8 mouse cellular contexts compared by ENCODE assay signal in the genomic region with DNA sequence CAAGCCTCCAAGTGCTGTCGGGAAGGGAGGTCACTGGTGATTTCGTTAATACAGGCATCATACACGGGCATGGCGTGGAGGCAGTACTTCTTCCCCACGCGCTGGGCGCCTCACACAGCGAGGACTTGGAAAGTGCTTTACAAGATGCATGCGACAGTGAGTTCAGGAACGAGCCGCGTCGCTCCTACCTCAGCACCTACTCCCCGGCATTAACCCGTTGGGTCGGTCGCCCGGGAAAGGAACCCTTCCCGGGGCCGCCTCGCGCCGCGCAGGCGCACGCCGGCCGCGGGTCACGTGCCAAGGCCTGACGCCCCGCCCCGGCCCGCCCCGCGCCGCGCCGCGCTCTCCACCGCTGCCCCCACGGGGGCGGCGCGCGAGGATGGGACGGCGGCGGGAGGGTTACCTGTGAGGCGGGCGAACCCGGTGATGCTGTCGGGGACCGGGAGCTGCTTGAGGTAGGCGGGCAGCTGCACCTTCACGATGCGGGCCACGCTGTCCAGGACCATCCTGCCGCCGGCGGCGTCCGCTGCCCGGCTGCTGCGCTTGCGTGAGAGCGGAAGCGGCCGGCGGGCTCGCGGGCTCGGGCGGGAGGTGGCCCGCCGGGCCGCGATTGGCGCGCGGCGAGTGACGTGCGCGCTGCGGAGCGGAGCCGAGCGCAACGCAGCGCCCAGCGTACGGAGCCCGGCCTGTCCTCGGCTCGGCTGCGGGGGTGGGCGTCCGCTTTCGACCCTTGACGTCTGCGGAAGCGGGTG. TPM values are rescaled to one million over a fixed set of nuclear protein-coding genes. Genes with fewer than 3 reads are reported as not detected.
A peak's percentile ranks its signal among the peaks of the same experiment; 100 is the strongest.
DNase-seq lines count a peak whose midpoint lies in the region; ATAC-seq and TF ChIP-seq lines count a peak whose summit lies in the region.

No protein-coding gene starts in this region.

- TF ChIP-seq POLR2A in bone marrow, adult 2 months (IDR thresholded peaks at IDR 0.05; ENCODE audit: borderline replicate concordance, control insufficient read depth, low read depth, low read length), result peak; percentile 83

- peak; percentile 79 for DNase-seq in 416B (ENCODE audit: low read depth)
- DNase-seq in embryonic facial prominence, embryonic 14.5 days (ENCODE audit: low spot score), result peak; percentile 93
- DNase-seq in heart, adult 9 months (ENCODE audit: low spot score in 2 of 2), result peak; percentile 88 to 89
- peak; percentile 92 for DNase-seq in midbrain, postnatal 0 days (ENCODE audit: low spot score)
- peak; percentile 88 to 94 for DNase-seq in spleen, postnatal 10 days (ENCODE audit: low spot score in 2 of 2)

- peak overlapping the region; percentile 72 for H3K4me3 ChIP-seq in bone marrow, adult 2 months (replicated peaks; ENCODE audit: control insufficient read depth, low read depth, low read length)
- peak overlapping the region; percentile 65 for H3K4me3 ChIP-seq in embryonic facial prominence, embryonic 14.5 days (ENCODE audit: low read depth, low read length)
- peak overlapping the region; percentile 81 for H3K4me3 ChIP-seq in kidney, embryonic 14.5 days (ENCODE audit: low read length)
- peak overlapping the region; percentile 79 for H3K4me3 ChIP-seq in limb, embryonic 15.5 days
- peak overlapping the region; percentile 70 for H3K4me3 ChIP-seq in midbrain, postnatal 0 days (ENCODE audit: low read depth, low read length)

- no peaks in the 10 kb centered on the region for H3K9me3 ChIP-seq in embryonic facial prominence, embryonic 14.5 days (ENCODE audit: control insufficient read depth, low read length)
- no peaks in the 10 kb centered on the region for H3K9me3 ChIP-seq in kidney, embryonic 14.5 days (ENCODE audit: control insufficient read depth, low read length)
- no peaks in the 10 kb centered on the region for H3K9me3 ChIP-seq in limb, embryonic 15.5 days
- H3K9me3 ChIP-seq in midbrain, postnatal 0 days (ENCODE audit: low read length), result no peaks in the 10 kb centered on the region

- peak overlapping the region; percentile 76 for H3K9ac ChIP-seq in embryonic facial prominence, embryonic 14.5 days (ENCODE audit: low read depth, low read length)
- peak overlapping the region; percentile 84 for H3K9ac ChIP-seq in kidney, embryonic 14.5 days (ENCODE audit: low read depth, low read length)
- H3K9ac ChIP-seq in limb, embryonic 15.5 days, result peak overlapping the region; percentile 76
- H3K9ac ChIP-seq in midbrain, postnatal 0 days (replicated peaks; ENCODE audit: low read length, poor library complexity, severe bottlenecking), result peak overlapping the region; percentile 75

- WGBS in bone marrow, adult 2 months, result under 1% methylated on average over 103 of the region's 103 CpGs
- WGBS in embryonic facial prominence, embryonic 14.5 days, result under 1% methylated on average over 43 of the region's 103 CpGs
- under 1% methylated on average over 91 of the region's 103 CpGs for WGBS in kidney, embryonic 14.5 days
- WGBS in limb, embryonic 15.5 days, result under 1% methylated on average over 98 of the region's 103 CpGs
- under 1% methylated on average over 72 of the region's 103 CpGs for WGBS in midbrain, postnatal 0 days

- H3K27ac ChIP-seq in bone marrow, adult 2 months (ENCODE audit: control insufficient read depth, insufficient read depth, low read depth, low read length, poor library complexity), result peak overlapping the region; percentile 97
- peak overlapping the region; percentile 96 for H3K27ac ChIP-seq in embryonic facial prominence, embryonic 14.5 days (replicated peaks; ENCODE audit: low read depth, low read length)
- peak overlapping the region; percentile 93 for H3K27ac ChIP-seq in kidney, embryonic 14.5 days (ENCODE audit: low read depth, low read length)
- peak overlapping the region; percentile 96 for H3K27ac ChIP-seq in limb, embryonic 15.5 days
- peak overlapping the region; percentile 97 for H3K27ac ChIP-seq in midbrain, postnatal 0 days (ENCODE audit: low read depth, low read length)

- TF ChIP-seq CTCF in bone marrow, adult 2 months (IDR thresholded peaks at IDR 0.05; ENCODE audit: control insufficient read depth, insufficient read depth, low read length), result no peak; the same call in 1 of the 2 replicates
- no peak for TF ChIP-seq CTCF in midbrain, postnatal 0 days (IDR thresholded peaks at IDR 0.05)

- H3K4me1 ChIP-seq in bone marrow, adult 2 months (ENCODE audit: control insufficient read depth, insufficient read depth, low read length), result peaks cover 2% of the 10 kb centered on the region; the same call in 1 of the 2 replicates
- peaks cover 15% of the 10 kb centered on the region for H3K4me1 ChIP-seq in embryonic facial prominence, embryonic 14.5 days (ENCODE audit: control insufficient read depth, insufficient read depth, low read length)
- peaks cover 11% of the 10 kb centered on the region; the same call in 1 of the 2 replicates for H3K4me1 ChIP-seq in kidney, embryonic 14.5 days (ENCODE audit: control insufficient read depth, insufficient read depth, low read length)
- peaks cover 12% of the 10 kb centered on the region; the same call in 1 of the 2 replicates for H3K4me1 ChIP-seq in limb, embryonic 15.5 days
- peaks cover 2% of the 10 kb centered on the region; the same call in 1 of the 2 replicates for H3K4me1 ChIP-seq in midbrain, postnatal 0 days (ENCODE audit: insufficient read depth, low read length)

- H3K27me3 ChIP-seq in embryonic facial prominence, embryonic 14.5 days (replicated peaks; ENCODE audit: control insufficient read depth, insufficient read depth, low read length), result no peaks in the 10 kb centered on the region
- no peaks in the 10 kb centered on the region for H3K27me3 ChIP-seq in kidney, embryonic 14.5 days (ENCODE audit: control insufficient read depth, insufficient read depth, low read length)
- no peaks in the 10 kb centered on the region for H3K27me3 ChIP-seq in limb, embryonic 15.5 days
- no peaks in the 10 kb centered on the region for H3K27me3 ChIP-seq in midbrain, postnatal 0 days (ENCODE audit: insufficient read depth, low read length)

- peak; percentile 97 for ATAC-seq in embryonic facial prominence, embryonic 14.5 days (ENCODE audit: low read depth)
- peak; percentile 98 for ATAC-seq in kidney, embryonic 14.5 days (ENCODE audit: low FRiP score, low TSS enrichment)
- ATAC-seq in limb, embryonic 15.5 days (ENCODE audit: insufficient number of reproducible peaks, low FRiP score, low TSS enrichment, low read depth), result peak; percentile 97
- ATAC-seq in midbrain, postnatal 0 days (ENCODE audit: low FRiP score), result peak; percentile 98

- H3K36me3 ChIP-seq in embryonic facial prominence, embryonic 14.5 days (ENCODE audit: control insufficient read depth, insufficient read depth, low read length), result no peaks in the 10 kb centered on the region
- H3K36me3 ChIP-seq in kidney, embryonic 14.5 days (ENCODE audit: control insufficient read depth, insufficient read depth, low read length), result no peaks in the 10 kb centered on the region
- H3K36me3 ChIP-seq in limb, embryonic 15.5 days, result peaks cover 4% of the 10 kb centered on the region; the same call in 1 of the 2 replicates
- H3K36me3 ChIP-seq in midbrain, postnatal 0 days (ENCODE audit: insufficient read depth, low read length), result no peaks in the 10 kb centered on the region

- peak overlapping the region; percentile 86 for H3K4me2 ChIP-seq in embryonic facial prominence, embryonic 14.5 days (ENCODE audit: low read depth, low read length)
- H3K4me2 ChIP-seq in kidney, embryonic 14.5 days (replicated peaks; ENCODE audit: low read depth, low read length), result peak overlapping the region; percentile 78
- peak overlapping the region; percentile 67 for H3K4me2 ChIP-seq in limb, embryonic 15.5 days
- H3K4me2 ChIP-seq in midbrain, postnatal 0 days (ENCODE audit: low read depth, low read length, poor library complexity, severe bottlenecking), result peak overlapping the region; percentile 83

RNA-seq across cellular contexts. Expression of gene Cisd2, which starts 0.7 kb away (rescaled TPM):
- polyA plus RNA-seq in bone marrow, adult 2 months (2011; ENCODE audit: insufficient read depth, insufficient read length, low replicate concordance, missing spikeins), result 15.7 and 17.0 TPM in 2 replicates
- polyA plus RNA-seq in embryonic facial prominence, embryonic 14.5 days (2014; fragmentation: Nextera tagmentation; extraction: Ambion mirVana), result 41.0 and 43.8 TPM in 2 replicates
- 58.3 and 73.2 TPM in 2 replicates for polyA plus RNA-seq in kidney, embryonic 14.5 days (2014; fragmentation: Nextera tagmentation; extraction: Ambion mirVana)
- polyA plus RNA-seq in limb, embryonic 15.5 days (2015; fragmentation: Nextera tagmentation; extraction: Ambion mirVana), result 49.4 and 51.0 TPM in 2 replicates
- 26.8 and 31.7 TPM in 2 replicates for total RNA-seq in midbrain, postnatal 0 days (2014; rRNA removed)
- 40.0 and 43.7 TPM in 2 replicates for polyA plus RNA-seq in midbrain, postnatal 0 days (2015; fragmentation: Nextera tagmentation; extraction: Ambion mirVana)

RNA-seq across cellular contexts. Expression of gene Ube2d3, which starts 14.9 kb away (rescaled TPM):
- polyA plus RNA-seq in bone marrow, adult 2 months (2011; ENCODE audit: insufficient read depth, insufficient read length, low replicate concordance, missing spikeins), result 83.6 and 125 TPM in 2 replicates
- 506 and 518 TPM in 2 replicates for polyA plus RNA-seq in embryonic facial prominence, embryonic 14.5 days (2014; fragmentation: Nextera tagmentation; extraction: Ambion mirVana)
- polyA plus RNA-seq in kidney, embryonic 14.5 days (2014; fragmentation: Nextera tagmentation; extraction: Ambion mirVana), result 509 and 612 TPM in 2 replicates
- 467 and 488 TPM in 2 replicates for polyA plus RNA-seq in limb, embryonic 15.5 days (2015; fragmentation: Nextera tagmentation; extraction: Ambion mirVana)
- total RNA-seq in midbrain, postnatal 0 days (2014; rRNA removed), result 750 and 756 TPM in 2 replicates
- 309 and 319 TPM in 2 replicates for polyA plus RNA-seq in midbrain, postnatal 0 days (2015; fragmentation: Nextera tagmentation; extraction: Ambion mirVana)

Comparison
In these comparisons a context has a peak if more than half of its experiments do, and no peak if none do; other contexts are left out.
1. Peak in every context shown above with its lines: DNase-seq, ATAC-seq, H3K4me3 ChIP-seq and H3K27ac ChIP-seq.